Comparison of ENCODE assay signal across 26 mouse cellular contexts in genomic region chr6:34337799-34338198, GRCm38 (mm10). TPM values are rescaled to one million over a fixed set of nuclear protein-coding genes. Genes with fewer than 3 reads are reported as not detected.
DNase-seq lines count a peak whose midpoint lies in the region; ATAC-seq lines count a peak whose summit lies in the region.
"Had no signal": no experiment of that assay in that cellular context is flagged by ENCODE, and none has a peak within 500 bp of the region (broad histone marks: within the 10 kb centered on the region; RNA-seq: fewer than 3 reads in every experiment).

No protein-coding gene starts in this region.

- H3K4me2 ChIP-seq in forebrain, embryonic 14.5 days (ENCODE audit: low read length) = no peak overlapping the region
- H3K4me2 ChIP-seq: embryonic facial prominence, embryonic 12.5 days; forebrain, embryonic 12.5 days; forebrain, embryonic 15.5 days had no signal

- no peaks in the 10 kb centered on the region for H3K4me1 ChIP-seq in forebrain, embryonic 14.5 days (ENCODE audit: control insufficient read depth, insufficient read depth, low read length)
- no peaks in the 10 kb centered on the region for H3K4me1 ChIP-seq in forebrain, embryonic 10.5 days
- H3K4me1 ChIP-seq: embryonic facial prominence, embryonic 10.5 days; embryonic facial prominence, embryonic 12.5 days; forebrain, embryonic 12.5 days; forebrain, embryonic 15.5 days had no signal

- no peaks in the 10 kb centered on the region for H3K36me3 ChIP-seq in forebrain, embryonic 14.5 days (ENCODE audit: control insufficient read depth, insufficient read depth, low read length)
- no peaks in the 10 kb centered on the region for H3K36me3 ChIP-seq in forebrain, embryonic 10.5 days (replicated peaks)
- H3K36me3 ChIP-seq: embryonic facial prominence, embryonic 10.5 days; embryonic facial prominence, embryonic 12.5 days; forebrain, embryonic 12.5 days; forebrain, embryonic 15.5 days; G1E had no signal

- no peak for ATAC-seq in forebrain, embryonic 14.5 days
- ATAC-seq in granulocyte monocyte progenitor cell, adult 5-6 weeks (replicated peaks; ENCODE audit: poor library complexity, severe bottlenecking) = no peak
- ATAC-seq: activated CD4-positive, CD25-positive, alpha-beta regulatory T cell, adult 4 months; CD4-positive, CD25-positive, alpha-beta regulatory T cell, adult 4 months; forebrain, embryonic 15.5 days; forebrain, postnatal 0 days; Patski had no signal

- H3K9ac ChIP-seq in forebrain, embryonic 14.5 days (ENCODE audit: low read length) = no peak overlapping the region
- H3K9ac ChIP-seq: embryonic facial prominence, embryonic 12.5 days; forebrain, embryonic 12.5 days; forebrain, embryonic 15.5 days; forebrain, postnatal 0 days had no signal

- peak; percentile 15 for DNase-seq in forebrain, embryonic 14.5 days (ENCODE audit: low spot score)
- no peak for DNase-seq in forebrain, embryonic 10.5 days (ENCODE audit: extremely low spot score, low spot score)
- peak; percentile 42 for DNase-seq in Muller cell, postnatal 12 days (ENCODE audit: inconsistent ontology term)
- peak; percentile 24 for DNase-seq in brain, adult 2 months (ENCODE audit: low read depth, low spot score)
- peak; percentile 28 for DNase-seq in telencephalon, adult 2 months (ENCODE audit: low read depth, low spot score)
- no peak for DNase-seq in adrenal gland, adult 8-10 months
- DNase-seq: adrenal gland, adult 2 months; adrenal gland, postnatal 14 days; adrenal gland, postnatal 36 days; B cell, adult 2 months; cerebellum, adult 11-12 months; cerebellum, adult 2 months; cerebellum, adult 9-10 months; cerebellum, postnatal 10 days; cerebellum, postnatal 25 days; forebrain, postnatal 0 days had no signal

- H3K27ac ChIP-seq in forebrain, embryonic 14.5 days (ENCODE audit: low read depth, low read length) = no peak overlapping the region
- no peak overlapping the region for H3K27ac ChIP-seq in forebrain, embryonic 10.5 days
- H3K27ac ChIP-seq: embryonic facial prominence, embryonic 10.5 days; embryonic facial prominence, embryonic 12.5 days; forebrain, embryonic 12.5 days; forebrain, embryonic 15.5 days had no signal

- 65% methylated on average over 2 of the region's 2 CpGs for WGBS in forebrain, embryonic 14.5 days
- WGBS in forebrain, embryonic 10.5 days = 84% methylated on average over 2 of the region's 2 CpGs

- no peaks in the 10 kb centered on the region for H3K9me3 ChIP-seq in forebrain, embryonic 14.5 days (replicated peaks; ENCODE audit: control insufficient read depth, low read length)
- no peaks in the 10 kb centered on the region for H3K9me3 ChIP-seq in forebrain, embryonic 10.5 days
- H3K9me3 ChIP-seq: embryonic facial prominence, embryonic 10.5 days; embryonic facial prominence, embryonic 12.5 days; forebrain, embryonic 12.5 days; forebrain, embryonic 15.5 days; G1E had no signal

- H3K4me3 ChIP-seq in forebrain, embryonic 14.5 days (ENCODE audit: low read depth, low read length) = no peak overlapping the region
- no peak overlapping the region for H3K4me3 ChIP-seq in forebrain, embryonic 10.5 days
- H3K4me3 ChIP-seq: embryonic facial prominence, embryonic 10.5 days; embryonic facial prominence, embryonic 12.5 days; forebrain, embryonic 12.5 days; forebrain, embryonic 15.5 days had no signal

- no peaks in the 10 kb centered on the region for H3K27me3 ChIP-seq in forebrain, embryonic 14.5 days (replicated peaks; ENCODE audit: control insufficient read depth, insufficient read depth, low read length)
- no peaks in the 10 kb centered on the region for H3K27me3 ChIP-seq in forebrain, embryonic 10.5 days (ENCODE audit: poor library complexity, severe bottlenecking)
- H3K27me3 ChIP-seq: CH12.LX; embryonic facial prominence, embryonic 12.5 days; forebrain, embryonic 12.5 days; forebrain, embryonic 15.5 days; Patski had no signal

RNA-seq across cellular contexts. Expression of gene Akr1b8, which starts 16.1 kb away (rescaled TPM):
- polyA plus RNA-seq in forebrain, embryonic 14.5 days (2014; fragmentation: Nextera tagmentation; extraction: Ambion mirVana) = 3.8 and 5.1 TPM in 2 replicates
- 12.8 and 14.2 TPM in 2 replicates for polyA plus RNA-seq in forebrain, embryonic 10.5 days (2016; fragmentation: Nextera tagmentation; extraction: Ambion mirVana)
- 100 to 1,000 TPM; 148 to 290 (median 206) TPM for total RNA-seq in adrenal gland, adult 8-10 months (2022)
- total RNA-seq in granulocyte monocyte progenitor cell, adult 5-6 weeks (2014; fragmentation: Nextera tagmentation) = not detected in 2 replicates
- not detected in 2 replicates for total RNA-seq in granulocyte monocyte progenitor cell, adult 5-6 weeks (2017)
- polyA plus RNA-seq: activated CD4-positive, CD25-positive, alpha-beta regulatory T cell, adult 4 months; CD4-positive, CD25-positive, alpha-beta regulatory T cell, adult 4 months had no signal

RNA-seq across cellular contexts. Expression of gene Akr1b3, which starts 20.5 kb away (rescaled TPM):
- polyA plus RNA-seq in forebrain, embryonic 14.5 days (2014; fragmentation: Nextera tagmentation; extraction: Ambion mirVana) = 117 and 134 TPM in 2 replicates
- polyA plus RNA-seq in forebrain, embryonic 10.5 days (2016; fragmentation: Nextera tagmentation; extraction: Ambion mirVana) = 258 and 262 TPM in 2 replicates
- 100 to 1,000 TPM; 283 to 310 (median 299) TPM for total RNA-seq in adrenal gland, adult 8-10 months (2022)
- 276 and 347 TPM in 2 replicates for total RNA-seq in granulocyte monocyte progenitor cell, adult 5-6 weeks (2014; fragmentation: Nextera tagmentation)
- 156 and 169 TPM in 2 replicates for total RNA-seq in granulocyte monocyte progenitor cell, adult 5-6 weeks (2017)

RNA-seq across cellular contexts. Expression of gene Akr1b10, which starts 46.2 kb away (rescaled TPM):
- polyA plus RNA-seq in forebrain, embryonic 14.5 days (2014; fragmentation: Nextera tagmentation; extraction: Ambion mirVana) = 5.8 and 7.9 TPM in 2 replicates
- polyA plus RNA-seq in forebrain, embryonic 10.5 days (2016; fragmentation: Nextera tagmentation; extraction: Ambion mirVana) = 11.0 and 11.9 TPM in 2 replicates
- total RNA-seq in adrenal gland, adult 8-10 months (2022) = 100 to 1,000 TPM; 150 to 228 (median 186) TPM
- 37.8 and 58.6 TPM in 2 replicates for total RNA-seq in granulocyte monocyte progenitor cell, adult 5-6 weeks (2014; fragmentation: Nextera tagmentation)
- total RNA-seq in granulocyte monocyte progenitor cell, adult 5-6 weeks (2017) = 29.6 and 31.5 TPM in 2 replicates

Comparison
In these comparisons a context has a peak if more than half of its experiments do, and no peak if none do; other contexts are left out.
1. DNase-seq: peak in forebrain, embryonic 14.5 days (single experiment), Muller cell, postnatal 12 days (single experiment), brain, adult 2 months (single experiment) and telencephalon, adult 2 months (single experiment); none in forebrain, embryonic 10.5 days (single experiment) and adrenal gland, adult 8-10 months (single experiment).
2. RNA of gene Akr1b8, which starts 16.1 kb away (total RNA-seq): 148 to 290 TPM in adrenal gland, adult 8-10 months; not detected in granulocyte monocyte progenitor cell, adult 5-6 weeks; every median in the first group is over 100 times any median in the second.